Mouse (Mus musculus) heart, embryonic 11.5 days (tissue): ENCODE measurements around the gene Tpra1. TPM values are rescaled to one million over a fixed set of nuclear protein-coding genes. Genes with fewer than 3 reads are reported as not detected.

ENCODE experiments used
- ATAC-seq: fragments of 200-750 bp; cut with Nextera tagmentation; replicated peaks from 2 replicates; pipeline ENCODE4 v1.8.0; 2017; ENCODE audit warnings: moderate library complexity; ENCODE audit not compliant: insufficient number of reproducible peaks, low FRiP score, low TSS enrichment
- H3K27ac ChIP-seq: fragments of 300-500 bp; sonication (generic); 2 replicates; pipeline ENCODE4 v1.5.1; 2014; ENCODE audit warnings: mild to moderate bottlenecking, low read depth, low read length
- H3K27me3 ChIP-seq: fragments of 300-500 bp; sonication (generic); 2 replicates; pipeline ENCODE4 v1.6.1; 2014; ENCODE audit warnings: mild to moderate bottlenecking, low read length, mixed read lengths; ENCODE audit not compliant: control insufficient read depth, insufficient read depth
- H3K36me3 ChIP-seq: fragments of 300-500 bp; sonication (generic); 2 replicates; pipeline ENCODE4 v1.6.1; 2014; ENCODE audit warnings: mild to moderate bottlenecking, low read length, moderate library complexity, mixed read lengths; ENCODE audit not compliant: control insufficient read depth, insufficient read depth
- H3K4me1 ChIP-seq: fragments of 300-500 bp; sonication (generic); 2 replicates; pipeline ENCODE4 v1.6.1; 2014; ENCODE audit warnings: low read length; ENCODE audit not compliant: control insufficient read depth, insufficient read depth
- H3K4me2 ChIP-seq: fragments of 300-500 bp; sonication (generic); 2 replicates; pipeline ENCODE4 v1.6.1; 2014; ENCODE audit warnings: mild to moderate bottlenecking, moderate library complexity
- H3K4me3 ChIP-seq: fragments of 300-500 bp; sonication (generic); 2 replicates; pipeline ENCODE4 v1.5.1; 2014; ENCODE audit warnings: low read depth, low read length
- H3K9ac ChIP-seq: fragments of 300-500 bp; sonication (generic); 2 replicates; pipeline ENCODE4 v1.6.1; 2014; ENCODE audit warnings: mild to moderate bottlenecking, low read depth, low read length, moderate library complexity
- H3K9me3 ChIP-seq: fragments of 300-500 bp; sonication (generic); replicated peaks from 2 replicates; pipeline ENCODE4 v1.6.1; 2016; ENCODE audit warnings: low read length; ENCODE audit not compliant: control insufficient read depth
- WGBS: fragments of 180-500 bp; shearing (Covaris S2); extraction: QIAGEN DNeasy Blood & Tissue Kit; methylation state at CpG from one replicate; pipeline ENCODE4 v1.1.7; 2014; ENCODE audit not compliant: insufficient replicate concordance; 5-methylcytosine and 5-hydroxymethylcytosine counted together
- polyA plus RNA-seq: library from polyadenylated mRNA; unstranded; fragments of >200 nt; fragmentation: Nextera tagmentation; extraction: Ambion mirVana; gene quantifications from 2 replicates; pipeline ENCODE4 v1.2.1, GENCODE M21; 2014

The Tpra1 gene
- polyA plus RNA-seq, 1 experiment from 2014 or later = 41.8 TPM

DNA sequence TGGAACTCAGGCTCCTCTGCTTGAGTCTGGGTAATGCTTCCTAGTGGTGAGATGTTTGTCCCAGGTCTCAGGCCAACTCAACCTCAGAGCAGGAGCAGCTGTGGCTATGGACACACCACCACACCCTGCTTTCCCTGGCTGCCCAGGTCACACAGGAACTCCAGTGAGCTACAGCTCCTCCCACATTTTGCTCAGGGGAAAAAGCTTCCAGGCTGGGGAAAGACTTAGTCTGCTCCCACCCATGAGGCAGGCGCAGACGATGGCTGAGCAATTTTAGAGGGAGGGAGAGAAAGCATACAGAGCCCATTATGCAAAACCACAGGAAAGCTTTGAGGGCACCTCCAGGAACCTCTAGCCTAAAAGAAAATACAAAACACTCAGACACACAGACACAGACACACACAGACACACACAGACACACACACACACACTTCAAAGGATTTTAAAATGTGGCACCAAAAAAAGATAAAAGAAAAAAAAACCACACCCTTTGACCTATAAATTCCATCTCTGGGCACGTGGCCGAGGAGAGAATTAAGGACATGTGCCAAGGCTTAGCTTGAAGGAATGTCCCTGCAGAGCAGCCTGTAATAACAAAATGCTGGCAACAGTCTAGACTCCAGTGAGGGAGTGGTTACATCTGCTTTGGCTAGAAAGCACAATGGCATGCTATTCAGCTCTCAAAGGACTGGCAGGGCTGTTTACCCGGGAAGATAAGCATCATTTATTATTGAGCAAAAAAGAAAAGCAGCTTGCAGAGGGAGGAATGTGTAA is 22.6 kb downstream of the Tpra1 start:
- peaks cover 40% of the 10 kb centered on the region for H3K4me1 ChIP-seq
- H3K4me3 ChIP-seq = no peak overlapping the region
- H3K4me2 ChIP-seq = no peak overlapping the region
- WGBS = 19% methylated on average over 5 of the region's 5 CpGs
- H3K27me3 ChIP-seq = no peaks in the 10 kb centered on the region
- no peaks in the 10 kb centered on the region for H3K9me3 ChIP-seq
- H3K9ac ChIP-seq = no peak overlapping the region
- 0 out of 2 replicates have a peak overlapping the region, but pooled peaks have one; percentile 15 for H3K27ac ChIP-seq
- no peaks in the 10 kb centered on the region for H3K36me3 ChIP-seq
- peak; percentile 32; the same call in 1 of the 2 replicates for ATAC-seq

GRCm38 (mm10) chr6:88925640-88926205 is 23.7 kb downstream of the Tpra1 start:
- Histone ChIP-seq H3K4me1 (peaks cover 37% of the 10 kb centered on the region), H3K36me3 (no peaks in the 10 kb centered on the region), H3K27me3 (no peaks in the 10 kb centered on the region), H3K9me3 (no peaks in the 10 kb centered on the region), H3K4me3 (no peak overlapping the region), H3K27ac (no peak overlapping the region), H3K4me2 (no peak overlapping the region), H3K9ac (no peak overlapping the region)
- no peak for ATAC-seq
- 22% methylated on average over 4 of the region's 4 CpGs for WGBS

GRCm38 (mm10) chr6:88926870-88927269 is 24.8 kb downstream of the Tpra1 start:
- no peak overlapping the region for H3K4me2 ChIP-seq
- H3K9me3 ChIP-seq = no peaks in the 10 kb centered on the region
- H3K27me3 ChIP-seq = no peaks in the 10 kb centered on the region
- peaks cover 39% of the 10 kb centered on the region for H3K4me1 ChIP-seq
- H3K9ac ChIP-seq = peak overlapping the region; percentile 11; the same call in 1 of the 2 replicates
- WGBS = 48% methylated on average over 3 of the region's 3 CpGs
- no peak overlapping the region for H3K4me3 ChIP-seq
- H3K36me3 ChIP-seq = no peaks in the 10 kb centered on the region
- no peak for ATAC-seq
- no peak overlapping the region for H3K27ac ChIP-seq

DNA sequence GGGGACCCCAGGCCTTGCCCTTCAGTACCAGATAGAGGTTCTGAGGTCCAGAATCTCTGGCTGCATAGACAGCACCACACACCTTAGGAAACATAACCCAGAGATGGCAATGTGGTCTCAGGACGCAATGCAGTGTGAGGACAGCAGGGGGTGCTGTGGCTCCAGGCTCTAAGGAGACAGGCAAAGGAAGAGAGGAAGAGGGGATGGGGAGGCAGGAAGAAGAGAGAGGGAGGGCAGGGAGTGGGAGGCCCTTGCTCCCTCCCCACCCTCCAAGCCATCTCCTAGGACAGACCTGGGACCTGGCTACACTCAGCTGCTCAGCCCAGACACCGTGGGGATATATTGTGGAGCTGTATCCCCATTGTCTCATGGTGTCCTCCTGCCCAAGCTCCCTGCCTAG is 25.5 kb downstream of the Tpra1 start:
- ATAC-seq = no peak; the same call in 1 of the 2 replicates
- H3K9me3 ChIP-seq = no peaks in the 10 kb centered on the region
- H3K4me2 ChIP-seq = no peak overlapping the region
- peaks cover 39% of the 10 kb centered on the region for H3K4me1 ChIP-seq
- H3K27ac ChIP-seq = no peak overlapping the region
- H3K4me3 ChIP-seq = no peak overlapping the region
- no peak overlapping the region for H3K9ac ChIP-seq
- WGBS = 0% methylated on average over 2 of the region's 2 CpGs
- no peaks in the 10 kb centered on the region for H3K36me3 ChIP-seq
- no peaks in the 10 kb centered on the region for H3K27me3 ChIP-seq

DNA sequence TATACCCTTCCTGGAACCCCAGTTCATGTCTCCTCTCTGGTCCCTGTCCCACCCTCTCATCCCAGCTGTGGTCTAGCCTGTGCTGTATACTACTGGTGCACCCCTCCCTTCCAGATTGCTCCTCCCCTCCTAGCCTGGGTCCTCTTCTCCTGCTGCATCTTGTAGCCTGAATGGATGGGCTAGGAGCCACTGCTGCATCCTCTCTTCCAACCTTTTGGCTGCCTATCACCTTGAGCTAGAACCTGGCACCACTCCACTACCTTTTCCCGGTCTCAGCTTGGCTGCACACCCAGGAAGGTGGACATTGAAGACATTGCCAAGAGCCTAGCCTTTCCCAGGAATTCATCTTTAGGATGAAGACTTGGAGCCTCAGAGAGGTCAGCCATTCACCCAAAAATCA is 26.0 kb downstream of the Tpra1 start:
- no peak overlapping the region for H3K9ac ChIP-seq
- ATAC-seq = no peak

DNA sequence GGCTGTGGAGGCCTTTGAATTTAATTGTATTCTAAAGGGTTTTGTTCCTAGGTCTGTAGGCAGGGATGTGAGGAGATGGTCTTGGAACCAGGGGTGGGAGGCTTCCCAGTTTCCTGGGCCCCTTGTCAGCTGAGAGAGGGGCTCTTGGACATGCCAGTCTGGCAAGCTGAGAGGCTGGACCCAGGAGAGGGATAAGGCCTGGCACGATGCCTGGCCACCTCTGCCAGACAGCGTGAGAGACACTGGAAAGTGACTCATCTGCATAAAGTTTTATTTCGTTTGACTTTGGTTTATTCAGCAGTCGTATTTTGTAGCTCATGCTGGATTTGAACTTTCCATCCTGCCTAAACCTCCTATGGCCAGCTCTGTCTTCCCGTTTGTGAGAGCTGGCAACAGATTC is 26.5 kb downstream of the Tpra1 start:
- Histone ChIP-seq H3K4me1 (peaks cover 39% of the 10 kb centered on the region), H3K9ac (no peak overlapping the region), H3K4me2 (no peak overlapping the region), H3K27ac (no peak overlapping the region), H3K27me3 (no peaks in the 10 kb centered on the region; the same call in 1 of the 2 replicates), H3K9me3 (no peaks in the 10 kb centered on the region), H3K4me3 (no peak overlapping the region), H3K36me3 (no peaks in the 10 kb centered on the region)
- WGBS = 76% methylated on average over 5 of the region's 5 CpGs
- no peak for ATAC-seq

More for the DNA sequence above, 26.0 kb downstream of the Tpra1 start:
- H3K4me3 ChIP-seq = no peak overlapping the region
- no peaks in the 10 kb centered on the region for H3K27me3 ChIP-seq
- no peaks in the 10 kb centered on the region for H3K36me3 ChIP-seq
- H3K27ac ChIP-seq = no peak overlapping the region
- H3K4me1 ChIP-seq = peaks cover 39% of the 10 kb centered on the region
- H3K9me3 ChIP-seq = no peaks in the 10 kb centered on the region
- WGBS = 94% methylated on average over 1 of the region's 1 CpGs
- no peak overlapping the region for H3K4me2 ChIP-seq

DNA sequence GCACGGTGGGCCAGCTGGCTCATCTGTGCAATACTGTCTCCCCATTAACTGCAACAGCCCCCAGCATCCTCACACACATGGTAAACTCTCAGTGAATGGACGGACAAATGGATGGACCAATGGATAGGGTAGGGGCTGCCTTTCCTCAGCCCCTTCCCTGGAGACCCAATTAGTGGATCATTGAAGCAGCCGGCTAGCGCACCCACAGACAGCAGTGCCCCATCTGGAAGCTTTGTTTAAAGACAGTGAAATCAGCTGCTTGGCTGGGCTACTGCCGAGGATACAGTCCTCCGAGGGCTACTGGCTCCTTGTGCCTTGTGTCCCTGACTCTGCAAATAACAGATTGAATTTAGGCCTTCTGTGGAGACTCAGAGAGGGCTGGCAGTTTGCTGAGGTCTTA is 27.4 kb downstream of the Tpra1 start:
- Histone ChIP-seq H3K4me2 (no peak overlapping the region), H3K27ac (no peak overlapping the region), H3K4me3 (no peak overlapping the region), H3K27me3 (peaks cover 3% of the 10 kb centered on the region), H3K9me3 (no peaks in the 10 kb centered on the region), H3K4me1 (peaks cover 37% of the 10 kb centered on the region), H3K36me3 (no peaks in the 10 kb centered on the region), H3K9ac (no peak overlapping the region)
- WGBS = 66% methylated on average over 6 of the region's 6 CpGs
- ATAC-seq = no peak

GRCm38 (mm10) chr6:88930049-88930448 is 28.0 kb downstream of the Tpra1 start:
- Histone ChIP-seq H3K4me3 (no peak overlapping the region), H3K27me3 (peaks cover 3% of the 10 kb centered on the region), H3K9me3 (no peaks in the 10 kb centered on the region), H3K36me3 (no peaks in the 10 kb centered on the region), H3K4me1 (peaks cover 32% of the 10 kb centered on the region), H3K27ac (no peak overlapping the region), H3K9ac (no peak overlapping the region), H3K4me2 (no peak overlapping the region)
- ATAC-seq = no peak
- WGBS = 55% methylated on average over 7 of the region's 7 CpGs
